Comparison of ENCODE assay signal across 8 mouse cellular contexts in the genomic region with DNA sequence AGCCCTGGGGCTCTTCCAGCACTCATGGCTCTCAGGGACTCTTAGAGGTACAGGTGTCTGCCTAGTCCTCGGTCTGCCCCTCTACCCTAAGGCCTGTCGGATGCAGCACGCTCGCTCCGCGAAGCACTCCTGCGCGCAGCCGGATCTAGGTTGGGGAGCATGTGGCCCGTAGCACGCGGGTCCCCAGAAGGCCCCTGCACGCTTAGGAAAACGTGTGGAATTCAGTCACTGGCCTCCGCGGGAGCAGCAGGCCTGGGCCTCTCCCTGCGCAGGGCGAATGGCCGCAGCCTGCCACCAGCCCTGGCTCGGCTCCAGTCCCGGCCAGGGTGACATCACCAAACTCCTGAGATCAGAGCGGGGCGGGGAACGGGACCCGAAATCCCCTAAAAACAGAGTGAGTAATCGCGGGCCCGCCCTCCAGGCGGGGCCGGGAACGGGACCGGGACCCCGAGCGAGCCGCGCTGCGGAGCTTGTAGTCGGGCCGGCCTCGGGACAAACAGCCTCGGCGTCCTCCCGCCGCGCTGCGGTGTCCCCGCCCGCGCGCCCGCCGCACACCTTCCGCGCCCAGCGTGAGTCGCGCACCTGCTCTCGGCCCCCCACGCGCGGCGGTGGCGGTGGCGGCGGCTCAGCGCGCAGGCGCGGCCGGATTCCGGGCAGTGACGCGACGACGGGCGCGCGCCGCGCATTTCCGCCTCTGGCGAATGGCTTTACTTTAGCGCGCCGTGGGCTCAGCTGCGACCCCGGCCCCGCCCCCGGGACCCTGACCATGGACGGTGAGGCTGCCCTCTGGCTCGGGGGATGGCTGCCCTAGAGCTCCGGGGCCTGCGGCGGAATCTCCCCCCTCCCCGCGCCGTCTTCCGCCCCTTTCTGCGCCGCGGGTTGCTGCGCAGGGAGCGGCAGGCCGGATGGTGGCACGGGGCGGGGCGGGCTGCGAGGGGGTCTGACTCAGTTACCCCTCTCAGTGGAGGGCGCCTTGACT. TPM values are rescaled to one million over a fixed set of nuclear protein-coding genes. Genes with fewer than 3 reads are reported as not detected.
DNase-seq lines count a peak whose midpoint lies in the region; ATAC-seq and TF ChIP-seq lines count a peak whose summit lies in the region.

Gene Rela, plus strand, starts transcription at position 415 of the 979 bp plus-strand sequence.

- peak; percentile 88 for ATAC-seq in embryonic facial prominence, embryonic 14.5 days (ENCODE audit: low read depth)
- ATAC-seq in limb, embryonic 14.5 days (ENCODE audit: low FRiP score, low read depth) = peak; percentile 85
- ATAC-seq in midbrain, postnatal 0 days (ENCODE audit: low FRiP score) = peak; percentile 88

- no peak for TF ChIP-seq POLR2A in limb, embryonic 14.5 days (IDR thresholded peaks at IDR 0.05; ENCODE audit: borderline replicate concordance, extremely low read depth, insufficient read depth, insufficient read length)

- peaks cover 12% of the 10 kb centered on the region for H3K4me1 ChIP-seq in embryonic facial prominence, embryonic 14.5 days (ENCODE audit: control insufficient read depth, insufficient read depth, low read length)
- H3K4me1 ChIP-seq in limb, embryonic 14.5 days (ENCODE audit: control insufficient read depth, insufficient read depth, low read length) = peaks cover 18% of the 10 kb centered on the region
- H3K4me1 ChIP-seq in midbrain, postnatal 0 days (ENCODE audit: insufficient read depth, low read length) = peaks cover 9% of the 10 kb centered on the region

- no peaks in the 10 kb centered on the region for H3K27me3 ChIP-seq in embryonic facial prominence, embryonic 14.5 days (replicated peaks; ENCODE audit: control insufficient read depth, insufficient read depth, low read length)
- H3K27me3 ChIP-seq in limb, embryonic 14.5 days (ENCODE audit: control insufficient read depth, insufficient read depth, low read length) = no peaks in the 10 kb centered on the region
- no peaks in the 10 kb centered on the region for H3K27me3 ChIP-seq in midbrain, postnatal 0 days (ENCODE audit: insufficient read depth, low read length)

- H3K27ac ChIP-seq in embryonic facial prominence, embryonic 14.5 days (replicated peaks; ENCODE audit: low read depth, low read length) = peak within 1 kb of the TSS; percentile 88
- H3K27ac ChIP-seq in limb, embryonic 14.5 days (replicated peaks; ENCODE audit: low read depth, low read length) = peak within 1 kb of the TSS; percentile 86
- peak within 1 kb of the TSS; percentile 95 for H3K27ac ChIP-seq in midbrain, postnatal 0 days (ENCODE audit: low read depth, low read length)

- H3K36me3 ChIP-seq in embryonic facial prominence, embryonic 14.5 days (ENCODE audit: control insufficient read depth, insufficient read depth, low read length) = peaks cover 36% of the 10 kb centered on the region
- H3K36me3 ChIP-seq in limb, embryonic 14.5 days (ENCODE audit: control insufficient read depth, insufficient read depth, low read length) = peaks cover 39% of the 10 kb centered on the region
- H3K36me3 ChIP-seq in midbrain, postnatal 0 days (ENCODE audit: insufficient read depth, low read length) = peaks cover 34% of the 10 kb centered on the region

- WGBS in embryonic facial prominence, embryonic 14.5 days = 2% methylated on average over 44 of the region's 109 CpGs
- under 1% methylated on average over 39 of the region's 109 CpGs for WGBS in limb, embryonic 14.5 days
- WGBS in midbrain, postnatal 0 days = under 1% methylated on average over 54 of the region's 109 CpGs

- peak; percentile 89 for DNase-seq in 3T3-L1 (ENCODE audit: low read depth, low spot score)
- DNase-seq in adrenal gland, postnatal 4 days (ENCODE audit: low spot score in 2 of 2) = peak; percentile 79 to 85
- peak; percentile 91 for DNase-seq in embryonic facial prominence, embryonic 14.5 days (ENCODE audit: low spot score)
- DNase-seq in heart, adult 8-10 months (ENCODE audit: low spot score) = peak; percentile 93
- peak; percentile 92 for DNase-seq in kidney, adult 9 months
- peak; percentile 73 for DNase-seq in limb, embryonic 14.5 days (ENCODE audit: low spot score)
- DNase-seq in midbrain, postnatal 0 days (ENCODE audit: low spot score) = peak; percentile 89
- peak; percentile 73 to 82 for DNase-seq in spleen, postnatal 14 days (ENCODE audit: low spot score in 2 of 2)

- peak within 1 kb of the TSS; percentile 87 for H3K9ac ChIP-seq in embryonic facial prominence, embryonic 14.5 days (ENCODE audit: low read depth, low read length)
- peak within 1 kb of the TSS; percentile 88 for H3K9ac ChIP-seq in limb, embryonic 14.5 days (ENCODE audit: low read depth, low read length, severe bottlenecking)
- peak within 1 kb of the TSS; percentile 96 for H3K9ac ChIP-seq in midbrain, postnatal 0 days (replicated peaks; ENCODE audit: low read length, poor library complexity, severe bottlenecking)

- peak within 1 kb of the TSS; percentile 92 for H3K4me2 ChIP-seq in embryonic facial prominence, embryonic 14.5 days (ENCODE audit: low read depth, low read length)
- peak within 1 kb of the TSS; percentile 95 for H3K4me2 ChIP-seq in limb, embryonic 14.5 days (replicated peaks; ENCODE audit: low read depth, low read length, severe bottlenecking)
- peak within 1 kb of the TSS; percentile 90 for H3K4me2 ChIP-seq in midbrain, postnatal 0 days (ENCODE audit: low read depth, low read length, poor library complexity, severe bottlenecking)

- peak within 1 kb of the TSS; percentile 85 for H3K4me3 ChIP-seq in embryonic facial prominence, embryonic 14.5 days (ENCODE audit: low read depth, low read length)
- peak within 1 kb of the TSS; percentile 82 for H3K4me3 ChIP-seq in limb, embryonic 14.5 days (replicated peaks; ENCODE audit: low read length)
- H3K4me3 ChIP-seq in midbrain, postnatal 0 days (ENCODE audit: low read depth, low read length) = peak within 1 kb of the TSS; percentile 79

- no peaks in the 10 kb centered on the region for H3K9me3 ChIP-seq in embryonic facial prominence, embryonic 14.5 days (ENCODE audit: control insufficient read depth, low read length)
- H3K9me3 ChIP-seq in limb, embryonic 14.5 days (ENCODE audit: control insufficient read depth, low read length) = no peaks in the 10 kb centered on the region
- H3K9me3 ChIP-seq in midbrain, postnatal 0 days (ENCODE audit: low read length) = no peaks in the 10 kb centered on the region

- no peak for TF ChIP-seq CTCF in midbrain, postnatal 0 days (IDR thresholded peaks at IDR 0.05)

RNA-seq across cellular contexts. Expression of gene Rela, which starts in this region (rescaled TPM):
- 10 to 100 TPM; 71.0 to 73.6 TPM for total RNA-seq in adrenal gland, postnatal 4 days (2021)
- polyA plus RNA-seq in embryonic facial prominence, embryonic 14.5 days (2014; fragmentation: Nextera tagmentation; extraction: Ambion mirVana) = 49.2 and 52.9 TPM in 2 replicates
- total RNA-seq in heart, adult 8-10 months (2022) = 10 to 100 TPM; 26.7 to 31.2 (median 28.5) TPM
- 59.8 and 88.7 TPM in 2 replicates for polyA plus RNA-seq in limb, embryonic 14.5 days (2012; rRNA removed)
- 54.8 and 57.2 TPM in 2 replicates for polyA plus RNA-seq in limb, embryonic 14.5 days (2014; fragmentation: Nextera tagmentation; extraction: Ambion mirVana)
- 30.3 and 34.8 TPM in 2 replicates for total RNA-seq in midbrain, postnatal 0 days (2014; rRNA removed)
- polyA plus RNA-seq in midbrain, postnatal 0 days (2015; fragmentation: Nextera tagmentation; extraction: Ambion mirVana) = 30.8 and 31.8 TPM in 2 replicates

Comparison
In these comparisons a context has a peak if more than half of its experiments do, and no peak if none do; other contexts are left out.
1. Peak in every context shown above with its lines: DNase-seq, ATAC-seq, H3K4me3 ChIP-seq and H3K27ac ChIP-seq.